Mouse (Mus musculus): ENCODE results near the gene Sec14l2. TPM values are rescaled to one million over a fixed set of nuclear protein-coding genes. Genes with fewer than 3 reads are reported as not detected.

Gene Sec14l2
- polyA plus RNA-seq, 1 experiment from 2014 or later = 9.1 TPM

- Histone ChIP-seq H3K27me3 (no peaks in the 10 kb centered on the region), H3K9me3 (replicated peaks) (no peaks in the 10 kb centered on the region), H3K27ac (replicated peaks) (no peak overlapping the region), H3K4me2 (no peak overlapping the region), H3K4me3 (replicated peaks) (no peak overlapping the region), H3K36me3 (replicated peaks) (no peaks in the 10 kb centered on the region), H3K4me1 (replicated peaks) (no peaks in the 10 kb centered on the region), H3K9ac (no peak overlapping the region)
- WGBS (ENCODE audit: insufficient replicate concordance) = 8% methylated on average over 4 of the region's 4 CpGs
- no peak for ATAC-seq (ENCODE audit: insufficient read depth)
These were observed 43.0 kb downstream of the Sec14l2 start for GRCm38 (mm10) chr11:4080219-4080618.

- no peaks in the 10 kb centered on the region for H3K27me3 ChIP-seq
- H3K27ac ChIP-seq (replicated peaks) = no peak overlapping the region
- H3K36me3 ChIP-seq (replicated peaks) = no peaks in the 10 kb centered on the region
- no peak for ATAC-seq (ENCODE audit: insufficient read depth)
- 56% methylated on average over 7 of the region's 7 CpGs for WGBS (ENCODE audit: insufficient replicate concordance)
- H3K9me3 ChIP-seq (replicated peaks) = no peaks in the 10 kb centered on the region
- H3K9ac ChIP-seq = no peak overlapping the region
- no peak overlapping the region for H3K4me3 ChIP-seq (replicated peaks)
- H3K4me2 ChIP-seq = no peak overlapping the region
- H3K4me1 ChIP-seq (replicated peaks) = no peaks in the 10 kb centered on the region
These were observed 44.8 kb downstream of the Sec14l2 start for GRCm38 (mm10) chr11:4078267-4078933.

- Histone ChIP-seq H3K9ac (no peak overlapping the region), H3K9me3 (replicated peaks) (no peaks in the 10 kb centered on the region)
- WGBS (ENCODE audit: insufficient replicate concordance) = 11% methylated on average over 8 of the region's 8 CpGs
These were observed 46.6 kb downstream of the Sec14l2 start for GRCm38 (mm10) chr11:4076633-4077032.

GRCm38 (mm10) chr11:4069664-4070063 is 53.6 kb downstream of the Sec14l2 start:
- H3K9ac ChIP-seq = no peak overlapping the region
- no peak for ATAC-seq (ENCODE audit: insufficient read depth)
- 46% methylated on average over 1 of the region's 1 CpGs for WGBS (ENCODE audit: insufficient replicate concordance)
- no peak overlapping the region for H3K4me2 ChIP-seq
- H3K4me3 ChIP-seq (replicated peaks) = no peak overlapping the region
- H3K27ac ChIP-seq (replicated peaks) = no peak overlapping the region
- H3K4me1 ChIP-seq (replicated peaks) = no peaks in the 10 kb centered on the region
- no peaks in the 10 kb centered on the region for H3K9me3 ChIP-seq (replicated peaks)
- no peaks in the 10 kb centered on the region for H3K27me3 ChIP-seq
- no peaks in the 10 kb centered on the region for H3K36me3 ChIP-seq (replicated peaks)

More at GRCm38 (mm10) chr11:4076633-4077032, 46.6 kb downstream of the Sec14l2 start:
- no peak overlapping the region for H3K27ac ChIP-seq (replicated peaks)
- H3K36me3 ChIP-seq (replicated peaks) = no peaks in the 10 kb centered on the region
- H3K27me3 ChIP-seq = no peaks in the 10 kb centered on the region
- H3K4me1 ChIP-seq (replicated peaks) = no peaks in the 10 kb centered on the region
- ATAC-seq (ENCODE audit: insufficient read depth) = no peak
- H3K4me2 ChIP-seq = no peak overlapping the region
- H3K4me3 ChIP-seq (replicated peaks) = no peak overlapping the region

- WGBS (ENCODE audit: insufficient replicate concordance) = 38% methylated on average over 5 of the region's 5 CpGs
- Histone ChIP-seq H3K4me1 (replicated peaks) (no peaks in the 10 kb centered on the region), H3K9me3 (replicated peaks) (no peaks in the 10 kb centered on the region), H3K9ac (no peak within 1 kb of the TSS), H3K27me3 (no peaks in the 10 kb centered on the region), H3K4me2 (no peak within 1 kb of the TSS), H3K36me3 (replicated peaks) (no peaks in the 10 kb centered on the region), H3K4me3 (replicated peaks) (no peak within 1 kb of the TSS), H3K27ac (replicated peaks) (no peak within 1 kb of the TSS)
- no peak for ATAC-seq (ENCODE audit: insufficient read depth)
These were observed 58.5 kb downstream of the Sec14l2 start, which contains the start of gene Sec14l3 for GRCm38 (mm10) chr11:4064627-4065122. Sec14l3 (plus strand) TSS chr11:4064841.

GRCm38 (mm10) chr11:4062981-4063380 is 60.2 kb downstream of the Sec14l2 start:
- Histone ChIP-seq H3K9me3 (replicated peaks) (no peaks in the 10 kb centered on the region), H3K4me1 (replicated peaks) (no peaks in the 10 kb centered on the region), H3K4me2 (no peak overlapping the region), H3K27ac (replicated peaks) (no peak overlapping the region), H3K27me3 (no peaks in the 10 kb centered on the region), H3K36me3 (replicated peaks) (no peaks in the 10 kb centered on the region), H3K4me3 (replicated peaks) (no peak overlapping the region), H3K9ac (no peak overlapping the region)
- ATAC-seq (ENCODE audit: insufficient read depth) = no peak
- WGBS (ENCODE audit: insufficient replicate concordance) = 36% methylated on average over 6 of the region's 6 CpGs

GRCm38 (mm10) chr11:4062523-4062922 is 60.7 kb downstream of the Sec14l2 start:
- H3K4me2 ChIP-seq = no peak overlapping the region
- 71% methylated on average over 4 of the region's 4 CpGs for WGBS (ENCODE audit: insufficient replicate concordance)
- H3K4me1 ChIP-seq (replicated peaks) = no peaks in the 10 kb centered on the region

GRCm38 (mm10) chr11:4060866-4061575 is 62.2 kb downstream of the Sec14l2 start:
- WGBS (ENCODE audit: insufficient replicate concordance) = 55% methylated on average over 5 of the region's 5 CpGs
- Histone ChIP-seq H3K36me3 (replicated peaks) (no peaks in the 10 kb centered on the region), H3K9ac (no peak overlapping the region), H3K4me2 (no peak overlapping the region), H3K27me3 (no peaks in the 10 kb centered on the region), H3K4me3 (replicated peaks) (no peak overlapping the region), H3K4me1 (replicated peaks) (no peaks in the 10 kb centered on the region), H3K27ac (replicated peaks) (no peak overlapping the region), H3K9me3 (replicated peaks) (no peaks in the 10 kb centered on the region)
- no peak for ATAC-seq (ENCODE audit: insufficient read depth)

More at GRCm38 (mm10) chr11:4062523-4062922, 60.7 kb downstream of the Sec14l2 start:
- no peaks in the 10 kb centered on the region for H3K36me3 ChIP-seq (replicated peaks)
- H3K9me3 ChIP-seq (replicated peaks) = no peaks in the 10 kb centered on the region
- no peak overlapping the region for H3K4me3 ChIP-seq (replicated peaks)
- no peaks in the 10 kb centered on the region for H3K27me3 ChIP-seq
- no peak for ATAC-seq (ENCODE audit: insufficient read depth)
- H3K9ac ChIP-seq = no peak overlapping the region
- H3K27ac ChIP-seq (replicated peaks) = no peak overlapping the region

- H3K4me1 ChIP-seq (replicated peaks) = no peaks in the 10 kb centered on the region
- ATAC-seq (ENCODE audit: insufficient read depth) = no peak
- no peak overlapping the region for H3K4me3 ChIP-seq (replicated peaks)
- H3K27me3 ChIP-seq = no peaks in the 10 kb centered on the region
- H3K4me2 ChIP-seq = no peak overlapping the region
- no peaks in the 10 kb centered on the region for H3K36me3 ChIP-seq (replicated peaks)
- 21% methylated on average over 5 of the region's 5 CpGs for WGBS (ENCODE audit: insufficient replicate concordance)
- no peak overlapping the region for H3K27ac ChIP-seq (replicated peaks)
- no peaks in the 10 kb centered on the region for H3K9me3 ChIP-seq (replicated peaks)
- no peak overlapping the region for H3K9ac ChIP-seq
These were observed 69.6 kb downstream of the Sec14l2 start for GRCm38 (mm10) chr11:4053586-4053985.

GRCm38 (mm10) chr11:4048438-4048837 is 74.8 kb downstream of the Sec14l2 start:
- H3K27me3 ChIP-seq = no peaks in the 10 kb centered on the region
- H3K9me3 ChIP-seq (replicated peaks) = no peaks in the 10 kb centered on the region
- H3K27ac ChIP-seq (replicated peaks) = no peak overlapping the region
- H3K9ac ChIP-seq = no peak overlapping the region
- no peaks in the 10 kb centered on the region for H3K36me3 ChIP-seq (replicated peaks)
- no peak overlapping the region for H3K4me2 ChIP-seq
- WGBS (ENCODE audit: insufficient replicate concordance) = 61% methylated on average over 6 of the region's 6 CpGs
- H3K4me3 ChIP-seq (replicated peaks) = no peak overlapping the region
- no peak for ATAC-seq (ENCODE audit: insufficient read depth)
- H3K4me1 ChIP-seq (replicated peaks) = no peaks in the 10 kb centered on the region

- H3K4me2 ChIP-seq = no peak overlapping the region
- no peaks in the 10 kb centered on the region for H3K9me3 ChIP-seq (replicated peaks)
- H3K27me3 ChIP-seq = no peaks in the 10 kb centered on the region
- no peak overlapping the region for H3K9ac ChIP-seq
- H3K27ac ChIP-seq (replicated peaks) = no peak overlapping the region
- ATAC-seq (ENCODE audit: insufficient read depth) = no peak
- H3K4me1 ChIP-seq (replicated peaks) = no peaks in the 10 kb centered on the region
- H3K36me3 ChIP-seq (replicated peaks) = no peaks in the 10 kb centered on the region
- H3K4me3 ChIP-seq (replicated peaks) = no peak overlapping the region
- 70% methylated on average over 2 of the region's 2 CpGs for whole genome bisulfite sequencing (ENCODE audit: insufficient replicate concordance)
These were observed 75.4 kb downstream of the Sec14l2 start for GRCm38 (mm10) chr11:4047766-4048165.

Data from liver, embryonic 15.5 days (tissue).